Mouse (Mus musculus) hindbrain, embryonic 13.5 days (tissue): Measurements from ENCODE around the gene Cabp7. TPM values are rescaled to one million over a fixed set of nuclear protein-coding genes. Genes with fewer than 3 reads are reported as not detected.

Source experiments
- ATAC-seq: fragments of 200-750 bp; cut with Nextera tagmentation; 2 replicates; pipeline ENCODE4 v1.8.0; 2017; ENCODE audit warnings: moderate TSS enrichment; ENCODE audit not compliant: low FRiP score
- H3K27ac ChIP-seq: fragments of 300-500 bp; sonication (generic); 2 replicates; pipeline ENCODE4 v1.5.1; 2015; ENCODE audit warnings: inconsistent platforms, mild to moderate bottlenecking, moderate library complexity
- H3K27me3 ChIP-seq: fragments of 300-500 bp; sonication (generic); 2 replicates; pipeline ENCODE4 v1.6.1; 2015; ENCODE audit warnings: mild to moderate bottlenecking, inconsistent platforms
- H3K36me3 ChIP-seq: fragments of 300-500 bp; sonication (generic); 2 replicates; pipeline ENCODE4 v1.6.1; 2015; ENCODE audit warnings: mild to moderate bottlenecking, inconsistent platforms
- H3K4me1 ChIP-seq: fragments of 300-500 bp; sonication (generic); replicated peaks from 2 replicates; pipeline ENCODE4 v1.6.1; 2015; ENCODE audit warnings: inconsistent platforms
- H3K4me2 ChIP-seq: fragments of 300-500 bp; sonication (generic); 2 replicates; pipeline ENCODE4 v1.6.1; 2015; ENCODE audit warnings: inconsistent platforms, mild to moderate bottlenecking, moderate library complexity
- H3K4me3 ChIP-seq: fragments of 300-500 bp; sonication (generic); 2 replicates; pipeline ENCODE4 v1.5.1; 2015; ENCODE audit warnings: mild to moderate bottlenecking, inconsistent platforms
- H3K9ac ChIP-seq: fragments of 300-500 bp; sonication (generic); 2 replicates; pipeline ENCODE4 v1.6.1; 2015; ENCODE audit warnings: mild to moderate bottlenecking, inconsistent platforms
- H3K9me3 ChIP-seq: fragments of 300-500 bp; sonication (generic); 2 replicates; pipeline ENCODE4 v1.6.1; 2016; ENCODE audit warnings: inconsistent platforms
- WGBS: fragments of 180-500 bp; shearing (Covaris S2); methylation state at CpG from one replicate; pipeline ENCODE4 v1.1.7; 2015; 5-methylcytosine and 5-hydroxymethylcytosine counted together
- polyA plus RNA-seq: library from polyadenylated mRNA; unstranded; fragments of >200 nt; fragmentation: Nextera tagmentation; extraction: Ambion mirVana; gene quantifications from 2 replicates; pipeline ENCODE4 v1.2.1, GENCODE M21; 2015

Gene Cabp7
- polyA plus RNA-seq, 1 experiment from 2014 or later, result 1.4 TPM

GRCm38 (mm10) chr11:4745969-4746368 is 609 bp downstream of the Cabp7 start:
- ATAC-seq, result peak; percentile 26; the same call in 1 of the 2 replicates
- under 1% methylated on average over 39 of the region's 39 CpGs for WGBS
- H3K36me3 ChIP-seq, result no peaks in the 10 kb centered on the region

GRCm38 (mm10) chr11:4744691-4745090 is 1.9 kb downstream of the Cabp7 start:
- Histone ChIP-seq H3K27me3 (peaks cover 85% of the 10 kb centered on the region), H3K4me2 (peak overlapping the region; percentile 100), H3K27ac (no peak overlapping the region), H3K9me3 (no peaks in the 10 kb centered on the region), H3K4me3 (peak overlapping the region; percentile 69), H3K9ac (no peak overlapping the region; the same call in 1 of the 2 replicates), H3K4me1 (peaks cover 37% of the 10 kb centered on the region), H3K36me3 (no peaks in the 10 kb centered on the region)
- ATAC-seq, result no peak
- WGBS, result 61% methylated on average over 6 of the region's 6 CpGs

More at GRCm38 (mm10) chr11:4745969-4746368, 609 bp downstream of the Cabp7 start:
- H3K27ac ChIP-seq, result no peak overlapping the region
- H3K4me3 ChIP-seq, result peak overlapping the region; percentile 69
- H3K9me3 ChIP-seq, result no peaks in the 10 kb centered on the region
- peak overlapping the region; percentile 100 for H3K4me2 ChIP-seq
- H3K27me3 ChIP-seq, result peaks cover 98% of the 10 kb centered on the region
- H3K4me1 ChIP-seq, result peaks cover 47% of the 10 kb centered on the region
- peak overlapping the region; percentile 79 for H3K9ac ChIP-seq

- peaks cover 46% of the 10 kb centered on the region for H3K27me3 ChIP-seq
- H3K4me3 ChIP-seq, result no peak overlapping the region
- 69% methylated on average over 5 of the region's 5 CpGs for WGBS
- peaks cover 31% of the 10 kb centered on the region for H3K4me1 ChIP-seq
- H3K36me3 ChIP-seq, result 0 out of 2 replicates have a peak, but pooled peaks cover 9% of the 10 kb centered on the region
- no peak overlapping the region for H3K4me2 ChIP-seq
- H3K9me3 ChIP-seq, result no peaks in the 10 kb centered on the region
- H3K27ac ChIP-seq, result no peak overlapping the region
- H3K9ac ChIP-seq, result no peak overlapping the region
- no peak for ATAC-seq
Observed at GRCm38 (mm10) chr11:4740785-4741184, 5.8 kb downstream of the Cabp7 start.

GRCm38 (mm10) chr11:4738719-4739118 is 7.9 kb downstream of the Cabp7 start:
- H3K4me3 ChIP-seq, result no peak overlapping the region
- peaks cover 36% of the 10 kb centered on the region for H3K4me1 ChIP-seq
- 0 out of 2 replicates have a peak, but pooled peaks cover 9% of the 10 kb centered on the region for H3K36me3 ChIP-seq
- 93% methylated on average over 16 of the region's 16 CpGs for WGBS
- no peak overlapping the region for H3K4me2 ChIP-seq
- H3K27ac ChIP-seq, result no peak overlapping the region
- H3K9ac ChIP-seq, result no peak overlapping the region
- peaks cover 32% of the 10 kb centered on the region for H3K27me3 ChIP-seq
- no peak for ATAC-seq
- H3K9me3 ChIP-seq, result no peaks in the 10 kb centered on the region

GRCm38 (mm10) chr11:4737682-4738081 is 8.9 kb downstream of the Cabp7 start:
- WGBS, result 61% methylated on average over 10 of the region's 10 CpGs

GRCm38 (mm10) chr11:4736355-4736754 is 10.2 kb downstream of the Cabp7 start:
- Histone ChIP-seq H3K4me2 (no peak overlapping the region), H3K27ac (no peak overlapping the region), H3K27me3 (peaks cover 8% of the 10 kb centered on the region; the same call in 1 of the 2 replicates), H3K36me3 (peaks cover 12% of the 10 kb centered on the region; the same call in 1 of the 2 replicates), H3K4me1 (peaks cover 40% of the 10 kb centered on the region), H3K9me3 (no peaks in the 10 kb centered on the region), H3K9ac (no peak overlapping the region), H3K4me3 (no peak overlapping the region)
- 45% methylated on average over 6 of the region's 6 CpGs for WGBS
- no peak for ATAC-seq

More at GRCm38 (mm10) chr11:4737682-4738081, 8.9 kb downstream of the Cabp7 start:
- peaks cover 36% of the 10 kb centered on the region for H3K4me1 ChIP-seq
- no peak overlapping the region for H3K4me2 ChIP-seq
- peaks cover 12% of the 10 kb centered on the region; the same call in 1 of the 2 replicates for H3K36me3 ChIP-seq
- peak overlapping the region; percentile 10; the same call in 1 of the 2 replicates for H3K9ac ChIP-seq
- H3K27ac ChIP-seq, result 0 out of 2 replicates have a peak overlapping the region, but pooled peaks have one; percentile 30
- peaks cover 21% of the 10 kb centered on the region for H3K27me3 ChIP-seq
- no peaks in the 10 kb centered on the region for H3K9me3 ChIP-seq
- no peak overlapping the region for H3K4me3 ChIP-seq
- no peak for ATAC-seq

GRCm38 (mm10) chr11:4734179-4734578 is 12.4 kb downstream of the Cabp7 start:
- ATAC-seq, result no peak
- H3K9me3 ChIP-seq, result no peaks in the 10 kb centered on the region
- no peak overlapping the region for H3K4me2 ChIP-seq
- 28% methylated on average over 12 of the region's 12 CpGs for WGBS
- H3K4me1 ChIP-seq, result peaks cover 52% of the 10 kb centered on the region
- peak overlapping the region; percentile 13; the same call in 1 of the 2 replicates for H3K9ac ChIP-seq
- H3K27ac ChIP-seq, result no peak overlapping the region
- peaks cover 12% of the 10 kb centered on the region; the same call in 1 of the 2 replicates for H3K36me3 ChIP-seq
- no peak overlapping the region for H3K4me3 ChIP-seq
- 0 out of 2 replicates have a peak, but pooled peaks cover 7% of the 10 kb centered on the region for H3K27me3 ChIP-seq

GRCm38 (mm10) chr11:4731781-4732180 is 14.8 kb downstream of the Cabp7 start:
- no peaks in the 10 kb centered on the region for H3K9me3 ChIP-seq
- peaks cover 42% of the 10 kb centered on the region for H3K4me1 ChIP-seq
- H3K36me3 ChIP-seq, result peaks cover 8% of the 10 kb centered on the region
- no peak overlapping the region for H3K27ac ChIP-seq
- H3K4me3 ChIP-seq, result no peak overlapping the region
- no peak for ATAC-seq
- H3K9ac ChIP-seq, result no peak overlapping the region; the same call in 1 of the 2 replicates
- H3K4me2 ChIP-seq, result no peak overlapping the region
- 0 out of 2 replicates have a peak, but pooled peaks cover 7% of the 10 kb centered on the region for H3K27me3 ChIP-seq
- WGBS, result 77% methylated on average over 7 of the region's 7 CpGs

- Histone ChIP-seq H3K9me3 (no peaks in the 10 kb centered on the region), H3K4me2 (no peak overlapping the region), H3K4me3 (no peak overlapping the region), H3K36me3 (peaks cover 16% of the 10 kb centered on the region), H3K9ac (no peak overlapping the region), H3K27ac (no peak overlapping the region), H3K4me1 (peaks cover 36% of the 10 kb centered on the region), H3K27me3 (0 out of 2 replicates have a peak, but pooled peaks cover 7% of the 10 kb centered on the region)
- WGBS, result 77% methylated on average over 5 of the region's 5 CpGs
- no peak for ATAC-seq
Observed at GRCm38 (mm10) chr11:4730913-4731312, 15.7 kb downstream of the Cabp7 start.

- no peak overlapping the region for H3K4me3 ChIP-seq
- no peaks in the 10 kb centered on the region for H3K9me3 ChIP-seq
- H3K9ac ChIP-seq, result no peak overlapping the region
- H3K27ac ChIP-seq, result 0 out of 2 replicates have a peak overlapping the region, but pooled peaks have one; percentile 12
- H3K4me1 ChIP-seq, result peaks cover 28% of the 10 kb centered on the region
- H3K4me2 ChIP-seq, result no peak overlapping the region
- H3K27me3 ChIP-seq, result 0 out of 2 replicates have a peak, but pooled peaks cover 7% of the 10 kb centered on the region
- no peak for ATAC-seq
- peaks cover 25% of the 10 kb centered on the region for H3K36me3 ChIP-seq
- WGBS, result 82% methylated on average over 6 of the region's 6 CpGs
Observed at GRCm38 (mm10) chr11:4730096-4730495, 16.5 kb downstream of the Cabp7 start.

GRCm38 (mm10) chr11:4729603-4730002 is 17.0 kb downstream of the Cabp7 start:
- Histone ChIP-seq H3K27me3 (0 out of 2 replicates have a peak, but pooled peaks cover 2% of the 10 kb centered on the region), H3K4me3 (no peak overlapping the region), H3K36me3 (peaks cover 30% of the 10 kb centered on the region), H3K27ac (peak overlapping the region; percentile 12; the same call in 1 of the 2 replicates), H3K9me3 (no peaks in the 10 kb centered on the region), H3K9ac (no peak overlapping the region), H3K4me1 (peaks cover 23% of the 10 kb centered on the region), H3K4me2 (no peak overlapping the region)
- WGBS, result 46% methylated on average over 12 of the region's 12 CpGs
- no peak for ATAC-seq

- ATAC-seq, result no peak
- whole genome bisulfite sequencing, result 82% methylated on average over 8 of the region's 8 CpGs
- Histone ChIP-seq H3K36me3 (peaks cover 44% of the 10 kb centered on the region), H3K27ac (no peak overlapping the region), H3K4me1 (peaks cover 19% of the 10 kb centered on the region), H3K9me3 (no peaks in the 10 kb centered on the region), H3K9ac (no peak overlapping the region), H3K4me3 (no peak overlapping the region), H3K4me2 (no peak overlapping the region), H3K27me3 (no peaks in the 10 kb centered on the region)
Observed at GRCm38 (mm10) chr11:4721728-4722127, 24.9 kb downstream of the Cabp7 start.
